Mouse (Mus musculus): ENCODE measurements around the gene Fam213b.

The Fam213b gene

DNA sequence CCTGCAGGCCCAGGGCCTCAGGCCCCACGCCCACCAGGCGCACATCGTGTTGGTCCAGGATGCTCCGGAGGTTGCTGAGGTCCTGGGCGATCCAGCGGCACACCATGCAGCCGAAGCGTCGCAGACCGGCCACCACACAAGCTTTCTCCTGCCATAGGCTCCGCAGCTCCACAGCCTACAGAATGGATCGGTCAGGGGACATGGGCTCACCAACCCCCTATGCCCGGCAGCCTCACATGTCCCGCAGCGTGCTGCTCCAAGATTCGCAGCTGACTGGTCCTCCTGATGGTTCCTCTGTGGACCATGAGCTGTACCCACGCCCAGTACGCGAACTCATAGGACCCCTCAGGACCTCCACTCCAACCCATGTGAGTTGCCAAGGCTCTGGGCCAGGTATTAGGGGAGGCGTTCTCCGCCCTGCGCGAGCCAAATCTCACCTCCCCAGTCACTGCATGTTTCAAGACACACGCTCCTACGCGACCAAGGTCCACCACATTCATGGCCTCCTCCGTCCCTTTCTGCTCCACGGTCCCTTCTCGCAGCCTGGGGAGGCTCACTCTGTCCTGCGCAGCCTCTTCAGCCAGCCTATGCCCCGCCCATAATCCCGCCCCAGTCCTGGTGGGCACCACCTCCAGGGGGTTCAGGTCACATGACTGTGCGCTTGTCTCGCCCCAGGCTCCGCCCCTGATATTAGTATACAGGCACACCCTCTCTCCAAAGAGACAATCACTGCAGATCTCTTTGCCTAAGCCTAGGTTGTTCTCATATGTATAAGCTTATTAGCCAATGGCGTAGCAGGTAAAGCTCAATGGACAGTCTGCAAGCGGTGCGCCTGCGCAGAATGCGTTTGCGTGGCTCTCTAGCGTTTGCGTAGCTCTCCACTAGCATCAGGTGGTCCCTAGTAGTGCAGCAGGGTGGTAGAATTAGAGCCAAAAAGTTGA, at the start of gene Fam213b:
TSS of gene Fam213b (minus strand) at position 630 of the 941 bp plus-strand sequence.
- DNase-seq (ENCODE audit: low spot score): peak; percentile 58

DNA sequence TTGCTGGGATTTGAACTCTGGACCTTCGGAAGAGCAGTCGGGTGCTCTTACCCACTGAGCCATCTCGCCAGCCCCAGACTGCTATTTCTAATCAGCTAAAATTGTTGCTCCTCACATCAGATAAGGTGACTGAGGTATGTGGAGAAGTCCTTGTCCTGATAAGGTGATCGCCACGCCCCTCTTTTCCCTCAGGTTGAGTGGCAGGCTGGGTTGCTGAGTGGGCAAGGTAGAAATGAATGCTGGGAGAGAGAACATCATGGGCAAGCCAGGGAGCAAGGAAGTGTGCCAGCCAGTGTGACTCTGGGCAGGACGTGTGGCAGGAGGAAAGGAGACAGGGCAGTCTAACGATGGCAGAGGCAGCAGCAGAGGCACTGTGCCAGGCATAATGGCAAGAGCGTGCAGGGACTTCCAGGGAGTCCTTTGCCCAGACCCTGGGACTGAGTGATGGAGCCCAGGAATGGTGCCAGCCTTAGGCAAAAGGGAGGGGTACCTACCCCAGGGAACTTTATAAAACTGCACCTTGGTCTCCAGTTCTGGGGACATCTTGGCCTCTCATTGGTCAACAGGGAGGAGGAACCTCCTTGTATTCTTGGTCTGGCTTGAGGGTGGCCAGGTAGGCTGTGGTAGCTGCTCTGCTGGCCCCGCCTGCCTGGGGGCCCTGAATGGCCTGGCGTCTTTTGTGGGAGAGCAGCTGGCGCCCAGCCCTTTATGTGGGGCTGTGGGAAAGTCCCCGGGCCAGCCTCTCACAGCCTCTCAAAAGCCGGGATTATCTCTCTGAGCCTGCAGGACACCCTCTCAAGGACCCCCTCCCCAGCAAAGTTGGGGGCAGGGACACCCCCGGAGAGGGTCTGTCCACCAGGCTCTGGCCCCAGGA, 49.4 kb upstream of the Fam213b start:
- DNase-seq (ENCODE audit: low spot score): no peak

- DNase-seq (ENCODE audit: low spot score): no peak
Observed at GRCm38 (mm10) chr4:154946319-154946718, 47.4 kb upstream of the Fam213b start.

- DNase-seq (ENCODE audit: low spot score): peak; percentile 84
Observed at GRCm38 (mm10) chr4:154944121-154944590, 45.2 kb upstream of the Fam213b start.

DNA sequence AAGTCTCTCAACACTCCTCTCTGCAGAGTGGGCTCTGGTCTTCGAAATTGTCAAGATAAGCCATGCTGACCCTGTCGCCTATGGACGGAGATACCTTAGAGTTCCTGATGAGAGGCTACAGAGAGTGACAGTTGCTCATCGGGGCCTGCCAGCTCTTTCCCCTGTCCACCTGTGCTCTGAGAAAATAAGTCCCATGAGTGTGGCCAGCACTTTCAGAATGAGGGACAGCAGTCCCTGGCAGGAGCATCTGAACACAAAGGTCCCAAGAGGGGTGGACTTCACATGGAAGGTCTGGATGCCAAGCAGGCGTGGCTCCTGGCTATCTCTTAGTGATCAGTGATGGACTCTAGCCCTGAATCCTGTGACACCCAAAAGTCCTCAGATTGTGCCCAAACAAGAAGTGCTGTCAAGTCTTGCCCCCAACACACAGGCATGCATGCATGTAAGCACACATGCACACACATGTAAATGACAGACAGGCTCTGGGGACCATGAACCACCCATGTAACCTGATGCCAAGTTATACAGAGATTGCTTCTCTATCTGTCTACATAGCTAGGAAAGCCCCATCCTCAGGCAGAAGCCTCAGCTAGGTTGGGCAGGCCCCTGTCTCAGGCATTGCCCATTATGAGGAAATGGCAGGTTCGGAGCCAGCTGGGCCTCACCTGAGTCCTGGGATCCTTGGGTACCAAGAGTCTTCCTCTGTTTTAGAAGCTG, 44.5 kb upstream of the Fam213b start:
- no peak for DNase-seq (ENCODE audit: low spot score)

GRCm38 (mm10) chr4:154942632-154943322, 43.8 kb upstream of the Fam213b start:
- peak; percentile 46 for DNase-seq (ENCODE audit: low spot score)

GRCm38 (mm10) chr4:154941831-154942230, 42.9 kb upstream of the Fam213b start:
- no peak for DNase-seq (ENCODE audit: low spot score)

DNA sequence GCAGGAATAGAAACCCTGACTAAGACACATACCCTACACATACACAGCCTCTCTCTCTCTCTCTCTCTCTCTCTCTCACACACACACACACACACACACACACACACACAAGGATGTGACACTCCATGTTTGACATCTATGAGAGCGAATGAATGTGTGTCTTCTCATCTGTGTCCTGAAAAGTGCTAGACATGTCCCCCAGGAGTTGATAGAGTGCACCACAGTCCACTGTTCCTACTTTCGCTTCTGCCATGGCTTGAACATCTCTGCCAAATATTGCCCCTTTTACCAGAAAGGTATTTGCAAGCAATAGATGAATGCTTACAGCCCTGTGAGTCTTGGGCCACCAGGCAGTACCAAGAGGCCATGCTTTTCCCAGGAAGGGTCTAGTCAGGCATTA, 41.2 kb upstream of the Fam213b start:
- DNase-seq (ENCODE audit: low spot score): no peak

- no peak for DNase-seq (ENCODE audit: low spot score)
Observed at GRCm38 (mm10) chr4:154937746-154938145, 38.8 kb upstream of the Fam213b start.

GRCm38 (mm10) chr4:154936542-154937255, 37.8 kb upstream of the Fam213b start:
- DNase-seq (ENCODE audit: low spot score): peak; percentile 92

DNA sequence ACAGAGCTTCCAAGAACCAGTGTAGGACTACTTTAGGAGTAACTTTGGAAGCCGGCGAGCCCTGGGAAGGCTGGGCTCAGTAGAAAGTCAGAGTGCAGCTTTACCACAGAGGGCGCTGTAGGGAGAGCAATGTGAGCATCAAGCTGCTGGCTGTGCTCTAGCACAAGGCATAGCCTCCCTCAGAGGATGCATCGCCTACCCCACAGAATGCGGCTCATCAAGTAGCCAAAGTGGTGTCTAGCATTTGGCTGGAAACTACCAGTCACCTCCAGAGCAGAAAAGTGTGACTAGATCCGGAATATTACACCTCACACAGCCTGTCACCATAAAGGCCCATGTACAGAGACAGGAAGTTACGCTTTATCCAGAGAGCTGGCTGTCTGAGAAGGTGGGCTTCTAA, 36.9 kb upstream of the Fam213b start:
- peak; percentile 81 for DNase-seq (ENCODE audit: low spot score)

DNA sequence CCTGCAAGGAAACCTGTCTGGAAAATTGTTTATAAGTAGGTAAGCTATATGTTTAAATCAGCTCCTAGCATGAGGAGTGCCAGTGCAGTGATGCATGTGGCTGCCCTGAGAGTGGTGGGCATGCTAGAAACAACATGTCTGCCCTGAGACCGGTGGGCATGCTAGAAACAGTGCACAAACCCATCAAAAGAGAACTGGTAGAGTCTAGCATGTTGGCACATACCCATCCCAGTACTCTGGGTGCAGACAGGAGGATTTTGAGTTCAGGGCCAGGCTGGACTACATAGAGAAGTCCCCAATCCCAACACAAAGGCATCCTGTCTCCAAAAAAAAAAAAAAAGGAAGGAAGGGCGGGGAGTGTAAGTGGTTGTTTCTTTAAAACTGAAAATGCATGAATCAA, 35.9 kb upstream of the Fam213b start:
- no peak for DNase-seq (ENCODE audit: low spot score)

- DNase-seq (ENCODE audit: low spot score): no peak
Observed at GRCm38 (mm10) chr4:154933306-154933907, 34.5 kb upstream of the Fam213b start.

- no peak for DNase-seq (ENCODE audit: low spot score)
Observed at GRCm38 (mm10) chr4:154929088-154929660, 30.2 kb upstream of the Fam213b start.

DNA sequence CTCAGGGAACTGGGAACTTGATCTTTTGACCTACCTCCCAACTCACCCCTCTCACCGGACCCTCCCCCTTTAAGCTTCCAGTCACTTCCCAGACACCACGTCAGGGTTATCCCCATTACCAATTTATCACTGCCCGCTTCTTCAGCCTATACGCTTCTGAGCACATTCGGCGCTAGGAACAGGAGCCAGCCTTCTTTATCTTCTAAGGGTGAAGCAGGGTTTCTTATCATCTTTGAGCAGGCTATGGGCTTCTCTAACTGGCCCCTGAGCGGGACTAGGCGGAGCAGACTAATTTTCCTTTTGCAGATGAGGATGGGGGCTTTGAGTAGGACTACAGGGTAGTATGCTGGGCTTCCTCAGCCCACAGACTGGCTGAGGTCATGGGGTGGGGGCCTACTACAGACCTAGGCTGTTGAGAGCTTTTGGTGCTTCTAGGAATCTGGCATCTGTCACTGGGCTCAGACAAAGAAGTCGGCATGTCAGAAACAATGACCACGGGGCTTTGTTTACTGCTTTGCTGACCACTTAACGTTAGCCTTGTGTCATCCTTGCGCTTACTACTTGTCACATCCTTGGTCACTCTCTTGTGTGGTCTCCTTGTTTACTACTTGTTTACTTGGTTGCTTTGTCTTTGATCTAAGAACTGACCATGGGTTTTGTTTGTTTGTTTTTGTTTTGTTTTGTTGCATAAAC, 29.6 kb upstream of the Fam213b start, which contains the start of gene Tnfrsf14:
TSS of gene Tnfrsf14 (minus strand) at position 169 of the 693 bp plus-strand sequence.
- DNase-seq (ENCODE audit: low spot score): no peak

DNA sequence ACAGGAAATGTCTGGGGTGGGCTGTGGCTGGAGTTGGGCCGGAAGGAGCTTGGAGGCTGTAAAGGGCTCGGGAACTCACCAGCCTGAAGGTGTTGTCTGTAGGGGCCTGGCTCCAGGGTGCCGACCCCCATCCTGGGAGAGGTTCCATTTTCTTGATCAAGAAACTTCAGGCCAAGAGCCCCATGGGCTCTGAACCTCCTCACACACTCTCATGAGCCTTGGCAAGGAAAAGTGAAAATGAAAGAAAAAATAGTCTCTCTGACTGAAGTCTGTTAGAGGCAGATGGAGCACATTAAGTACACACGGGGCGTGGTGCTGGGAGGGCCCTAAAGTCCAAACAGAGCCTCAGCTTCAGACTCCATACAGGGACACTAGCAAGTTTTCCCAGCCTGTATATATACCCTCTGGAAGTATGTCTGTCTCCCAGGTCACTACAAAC, 29.0 kb upstream of the Fam213b start:
- DNase-seq (ENCODE audit: low spot score): peak; percentile 61

GRCm38 (mm10) chr4:154926969-154927898, 28.3 kb upstream of the Fam213b start:
- DNase-seq (ENCODE audit: low spot score): no peak

- peak; percentile 49 for DNase-seq (ENCODE audit: low spot score)
Observed at GRCm38 (mm10) chr4:154925413-154925812, 26.5 kb upstream of the Fam213b start.

All from T-cell, adult 2 months (primary cell).